Mouse (Mus musculus): Measurements from ENCODE around the gene Gapvd1. TPM values are rescaled to one million over a fixed set of nuclear protein-coding genes. Genes with fewer than 3 reads are reported as not detected.

The Gapvd1 gene
- total RNA-seq, 2 experiments from 2014 or later, result 96.5 to 102 TPM

GRCm38 (mm10) chr2:34727045-34727728 is 27.8 kb downstream of the Gapvd1 start:
- no peak for DNase-seq (ENCODE audit: low spot score in 2 of 2)
- Histone ChIP-seq H3K4me3 (no peak overlapping the region), H3K27ac (no peak overlapping the region)
- TF ChIP-seq CTCF (conservative IDR thresholded peaks at IDR 0.05), result no peak

DNA sequence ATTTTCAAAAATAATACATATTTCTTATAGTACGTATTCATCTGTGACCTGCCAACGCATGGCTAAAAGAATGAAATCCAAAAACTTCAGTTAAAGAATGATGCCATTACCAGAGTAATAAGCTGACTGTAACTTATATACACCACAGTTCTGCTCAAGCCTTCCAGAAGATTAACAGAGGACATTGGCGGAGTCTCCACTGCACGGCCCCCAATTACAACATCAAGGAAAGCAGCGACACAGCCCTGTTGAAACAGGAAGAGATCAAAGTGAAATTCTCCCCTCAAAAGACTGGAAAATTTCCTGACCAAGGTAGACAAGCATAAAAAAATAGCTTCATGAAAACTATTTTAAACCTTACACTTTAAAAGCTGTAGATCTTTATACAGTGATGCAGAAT is 29.8 kb downstream of the Gapvd1 start:
- TF ChIP-seq CTCF (conservative IDR thresholded peaks at IDR 0.05), result no peak
- Histone ChIP-seq H3K4me3 (no peak overlapping the region), H3K27ac (no peak overlapping the region)
- DNase-seq (ENCODE audit: low spot score in 2 of 2), result no peak

GRCm38 (mm10) chr2:34718196-34718595 is 36.8 kb downstream of the Gapvd1 start:
- peak; percentile 33 for TF ChIP-seq CTCF (conservative IDR thresholded peaks at IDR 0.05)
- no peak for DNase-seq (ENCODE audit: low spot score in 2 of 2)

GRCm38 (mm10) chr2:34711904-34712303 is 43.1 kb downstream of the Gapvd1 start:
- no peak for DNase-seq (ENCODE audit: low spot score in 2 of 2)
- Histone ChIP-seq H3K27ac (no peak overlapping the region), H3K4me3 (no peak overlapping the region)
- TF ChIP-seq CTCF (conservative IDR thresholded peaks at IDR 0.05), result no peak

More at GRCm38 (mm10) chr2:34718196-34718595, 36.8 kb downstream of the Gapvd1 start:
- no peak overlapping the region for H3K27ac ChIP-seq
- no peak overlapping the region for H3K4me3 ChIP-seq

- no peak for TF ChIP-seq CTCF (conservative IDR thresholded peaks at IDR 0.05)
- Histone ChIP-seq H3K27ac (no peak overlapping the region), H3K4me3 (no peak overlapping the region)
- no peak for DNase-seq (ENCODE audit: low spot score in 2 of 2)
Measured at GRCm38 (mm10) chr2:34708675-34709074, 46.4 kb downstream of the Gapvd1 start.

GRCm38 (mm10) chr2:34696592-34696991 is 58.4 kb downstream of the Gapvd1 start:
- 0 out of 2 replicates have a peak overlapping the region, but pooled peaks have one; percentile 18 for H3K27ac ChIP-seq
- TF ChIP-seq CTCF (conservative IDR thresholded peaks at IDR 0.05), result no peak
- H3K4me3 ChIP-seq, result no peak overlapping the region
- peak in 1 of 2 experiments; percentile 17 for DNase-seq (ENCODE audit: low spot score in 2 of 2)

- no peak overlapping the region for H3K4me3 ChIP-seq
- TF ChIP-seq CTCF (conservative IDR thresholded peaks at IDR 0.05), result no peak
- no peak overlapping the region for H3K27ac ChIP-seq
- DNase-seq (ENCODE audit: low spot score in 2 of 2), result no peak
Measured at GRCm38 (mm10) chr2:34692861-34693260, 62.2 kb downstream of the Gapvd1 start.

GRCm38 (mm10) chr2:34684076-34684870 is 70.8 kb downstream of the Gapvd1 start:
- no peak for TF ChIP-seq CTCF (conservative IDR thresholded peaks at IDR 0.05)
- no peak overlapping the region for H3K27ac ChIP-seq
- no peak for DNase-seq (ENCODE audit: low spot score in 2 of 2)
- no peak overlapping the region for H3K4me3 ChIP-seq

GRCm38 (mm10) chr2:34677976-34678375 is 77.1 kb downstream of the Gapvd1 start:
- H3K27ac ChIP-seq, result no peak overlapping the region
- 0 out of 2 replicates have a peak, but pooled peaks have one; percentile 7 for TF ChIP-seq CTCF (conservative IDR thresholded peaks at IDR 0.05)
- DNase-seq (ENCODE audit: low spot score in 2 of 2), result no peak
- H3K4me3 ChIP-seq, result no peak overlapping the region

DNA sequence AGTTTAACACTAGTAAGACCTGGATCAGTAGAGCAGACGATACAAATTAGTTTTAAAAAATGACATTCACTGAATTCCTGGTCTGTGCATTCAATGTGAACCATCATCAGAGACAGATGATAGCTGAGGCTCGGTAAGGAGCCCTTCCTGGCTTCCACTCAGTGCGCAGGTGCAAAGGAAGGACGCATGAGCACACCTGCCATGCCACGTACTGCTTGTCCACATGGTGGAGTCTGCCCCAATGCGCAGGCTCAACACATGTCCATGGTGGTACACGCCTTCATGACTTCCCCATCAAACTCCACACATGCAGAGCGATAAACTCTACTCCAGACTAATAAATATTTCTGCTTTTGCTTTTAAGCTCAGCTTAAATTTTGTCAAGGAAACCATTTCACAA is 78.0 kb downstream of the Gapvd1 start:
- Histone ChIP-seq H3K4me3 (no peak overlapping the region), H3K27ac (no peak overlapping the region)
- no peak for TF ChIP-seq CTCF (conservative IDR thresholded peaks at IDR 0.05)
- DNase-seq (ENCODE audit: low spot score in 2 of 2), result no peak

DNA sequence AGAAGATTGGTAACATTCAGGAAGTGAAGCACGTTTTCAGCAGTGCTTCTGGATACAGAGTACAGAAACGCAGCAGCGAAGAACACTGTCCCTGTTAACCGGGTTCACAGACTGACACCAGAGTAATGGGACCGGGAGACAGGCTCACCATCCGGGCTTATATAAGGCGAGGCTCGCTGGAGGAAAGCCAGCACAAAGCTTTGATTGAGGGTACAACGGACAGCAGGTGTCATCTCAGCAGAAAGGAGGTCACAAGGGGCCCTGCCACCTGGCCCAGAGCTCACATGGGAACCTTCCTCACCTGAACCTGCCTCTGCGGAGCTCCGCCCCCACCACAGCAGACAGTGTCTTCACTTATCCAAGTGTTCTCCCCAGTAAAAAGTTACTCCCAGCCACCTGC is 81.2 kb downstream of the Gapvd1 start:
- DNase-seq (ENCODE audit: low spot score in 2 of 2), result no peak
- TF ChIP-seq CTCF (conservative IDR thresholded peaks at IDR 0.05), result no peak

GRCm38 (mm10) chr2:34671385-34672026 is 83.5 kb downstream of the Gapvd1 start:
- Histone ChIP-seq H3K4me3 (peak overlapping the region; percentile 57), H3K27ac (peak overlapping the region; percentile 86)
- TF ChIP-seq CTCF (conservative IDR thresholded peaks at IDR 0.05), result peak; percentile 68
- peak; percentile 39 to 64 for DNase-seq (ENCODE audit: low spot score in 2 of 2)

More for the DNA sequence above, 81.2 kb downstream of the Gapvd1 start:
- Histone ChIP-seq H3K4me3 (no peak overlapping the region), H3K27ac (no peak overlapping the region)

- no peak for TF ChIP-seq CTCF (conservative IDR thresholded peaks at IDR 0.05)
- DNase-seq (ENCODE audit: low spot score in 2 of 2), result no peak
- H3K27ac ChIP-seq, result no peak overlapping the region
- H3K4me3 ChIP-seq, result no peak overlapping the region
Measured at GRCm38 (mm10) chr2:34670470-34670869, 84.6 kb downstream of the Gapvd1 start.
